Mouse (Mus musculus) retina, postnatal 7 days (tissue): ENCODE results near the gene Upp1.
"Not testable (repeated sequence)": the region's sequence is repeated elsewhere in the genome, so short reads cannot be mapped to it uniquely, and the experiment has no call there.

Source experiments
- DNase-seq: peaks from one replicate; pipeline ENCODE4 v3.0.0-alpha.2; 2012; ENCODE audit warnings: low read depth, low spot score

Upp1 gene

GRCm38 (mm10) chr11:9118050-9118420 lies at the start of gene Upp1:
Upp1 (plus strand) TSS chr11:9118103.
- no peak for DNase-seq

- no peak for DNase-seq
These were observed 41.5 kb upstream of the Upp1 start for GRCm38 (mm10) chr11:9076444-9076843.

- DNase-seq, result no peak
These were observed 4.7 kb upstream of the Upp1 start for GRCm38 (mm10) chr11:9113189-9113588.

- DNase-seq, result no peak
These were observed 2.4 kb upstream of the Upp1 start for GRCm38 (mm10) chr11:9115367-9116120.

GRCm38 (mm10) chr11:9116121-9116520 lies 1.8 kb upstream of the Upp1 start:
- DNase-seq, result no peak

GRCm38 (mm10) chr11:9116916-9117315 lies 987 bp upstream of the Upp1 start:
- no peak for DNase-seq

- no peak for DNase-seq
These were observed 399 bp upstream of the Upp1 start for GRCm38 (mm10) chr11:9117358-9118049.

GRCm38 (mm10) chr11:9118421-9119121 lies 668 bp downstream of the Upp1 start:
- no peak for DNase-seq

GRCm38 (mm10) chr11:9119231-9120020 lies 1.5 kb downstream of the Upp1 start:
- no peak for DNase-seq

GRCm38 (mm10) chr11:9122315-9122714 lies 4.4 kb downstream of the Upp1 start:
- DNase-seq, result no peak

GRCm38 (mm10) chr11:9126373-9127107 lies 8.6 kb downstream of the Upp1 start:
- DNase-seq, result no peak

- DNase-seq, result no peak
These were observed 10.2 kb downstream of the Upp1 start for GRCm38 (mm10) chr11:9128110-9128509.

- no peak for DNase-seq
These were observed 11.6 kb downstream of the Upp1 start for GRCm38 (mm10) chr11:9129528-9129927.

GRCm38 (mm10) chr11:9131688-9132087 lies 13.8 kb downstream of the Upp1 start:
- no peak for DNase-seq

- DNase-seq, result no peak
These were observed 17.8 kb downstream of the Upp1 start for GRCm38 (mm10) chr11:9135589-9136246.

- DNase-seq, result peak; percentile 59
These were observed 18.6 kb downstream of the Upp1 start for GRCm38 (mm10) chr11:9136471-9136870.

- no peak for DNase-seq
These were observed 27.2 kb downstream of the Upp1 start for GRCm38 (mm10) chr11:9145113-9145512.

- DNase-seq, result no peak
These were observed 28.2 kb downstream of the Upp1 start for GRCm38 (mm10) chr11:9146115-9146514.

- no peak for DNase-seq
These were observed 28.8 kb downstream of the Upp1 start for GRCm38 (mm10) chr11:9146683-9147082.

- DNase-seq, result no peak
These were observed 30.3 kb downstream of the Upp1 start for GRCm38 (mm10) chr11:9148206-9148605.

- DNase-seq, result not testable (repeated sequence)
These were observed 32.5 kb downstream of the Upp1 start for GRCm38 (mm10) chr11:9150403-9150802.
